Mouse (Mus musculus) ES-Bruce4 (cell line): ENCODE measurements around the gene Ankrd23.

Source experiments
- CTCF ChIP-seq: IDR thresholded peaks from one replicate; pipeline ENCODE4 v1.8.1; 2011; ENCODE audit warnings: low read depth, low read length
- EP300 ChIP-seq: IDR thresholded peaks from 2 replicates; pipeline ENCODE4 v1.6.1; 2011; ENCODE audit warnings: low read depth, low read length; ENCODE audit not compliant: insufficient read depth

GRCm38 (mm10) chr1:36563197-36563596 lies 26.5 kb upstream of the Ankrd23 start:
- no peak for TF ChIP-seq CTCF
- TF ChIP-seq EP300: no peak
